Mouse (Mus musculus): ENCODE data around the gene Cbx4. TPM values are rescaled to one million over a fixed set of nuclear protein-coding genes. Genes with fewer than 3 reads are reported as not detected.

Gene Cbx4
- polyA plus RNA-seq, 1 experiment, result 12.1 TPM

DNA sequence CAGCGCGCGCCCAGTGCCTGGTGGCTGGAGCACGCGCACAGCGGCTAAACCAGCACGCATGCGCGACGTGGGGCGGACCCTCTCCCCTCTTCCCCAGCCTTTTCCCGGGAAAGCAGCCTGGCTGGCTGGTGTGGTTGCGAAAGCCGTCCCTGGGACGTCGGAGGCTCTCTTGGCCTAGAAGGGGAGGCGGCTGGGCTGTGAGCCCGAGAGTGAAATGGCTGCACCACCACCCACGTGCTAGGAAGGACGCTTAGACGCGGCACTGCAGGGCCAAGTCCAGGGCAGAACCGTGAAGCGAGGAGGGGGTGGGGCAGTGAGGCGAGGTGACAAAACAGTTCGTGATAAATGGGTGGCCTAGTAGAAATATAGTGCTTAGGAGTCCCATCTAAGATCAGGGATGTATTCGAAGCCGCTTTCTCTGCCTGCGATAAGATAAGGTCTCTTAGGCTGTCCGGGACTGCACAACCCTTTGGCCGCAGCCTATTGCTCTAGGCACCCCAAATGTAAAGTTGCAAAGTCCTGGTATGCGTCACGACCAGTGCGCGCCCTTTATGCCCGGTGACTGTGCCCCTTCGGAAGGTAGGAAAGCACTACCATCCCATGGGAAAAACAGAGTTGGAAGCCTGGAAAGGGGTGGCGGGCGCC, 39.3 kb downstream of the Cbx4 start:
- no peak overlapping the region for H3ac ChIP-seq (ENCODE audit: control insufficient read depth, insufficient read length, low read depth)
- no peaks in the 10 kb centered on the region for H3K79me3 ChIP-seq (ENCODE audit: low read depth)
- no peak overlapping the region for H3K4me3 ChIP-seq (ENCODE audit: insufficient read depth, poor library complexity, severe bottlenecking)
- TF ChIP-seq CEBPB (IDR thresholded peaks at IDR 0.05; ENCODE audit: low read depth) (peak; percentile 35), USF1 (IDR thresholded peaks at IDR 0.05; ENCODE audit: low read depth) (no peak)
- no peaks in the 10 kb centered on the region for H3K79me2 ChIP-seq (ENCODE audit: control insufficient read depth, insufficient read depth)
- H3K27me3 ChIP-seq (ENCODE audit: control insufficient read depth, insufficient read depth, insufficient read length), result peaks cover 58% of the 10 kb centered on the region
- H3K36me3 ChIP-seq (ENCODE audit: control insufficient read depth, insufficient read depth), result no peaks in the 10 kb centered on the region

DNA sequence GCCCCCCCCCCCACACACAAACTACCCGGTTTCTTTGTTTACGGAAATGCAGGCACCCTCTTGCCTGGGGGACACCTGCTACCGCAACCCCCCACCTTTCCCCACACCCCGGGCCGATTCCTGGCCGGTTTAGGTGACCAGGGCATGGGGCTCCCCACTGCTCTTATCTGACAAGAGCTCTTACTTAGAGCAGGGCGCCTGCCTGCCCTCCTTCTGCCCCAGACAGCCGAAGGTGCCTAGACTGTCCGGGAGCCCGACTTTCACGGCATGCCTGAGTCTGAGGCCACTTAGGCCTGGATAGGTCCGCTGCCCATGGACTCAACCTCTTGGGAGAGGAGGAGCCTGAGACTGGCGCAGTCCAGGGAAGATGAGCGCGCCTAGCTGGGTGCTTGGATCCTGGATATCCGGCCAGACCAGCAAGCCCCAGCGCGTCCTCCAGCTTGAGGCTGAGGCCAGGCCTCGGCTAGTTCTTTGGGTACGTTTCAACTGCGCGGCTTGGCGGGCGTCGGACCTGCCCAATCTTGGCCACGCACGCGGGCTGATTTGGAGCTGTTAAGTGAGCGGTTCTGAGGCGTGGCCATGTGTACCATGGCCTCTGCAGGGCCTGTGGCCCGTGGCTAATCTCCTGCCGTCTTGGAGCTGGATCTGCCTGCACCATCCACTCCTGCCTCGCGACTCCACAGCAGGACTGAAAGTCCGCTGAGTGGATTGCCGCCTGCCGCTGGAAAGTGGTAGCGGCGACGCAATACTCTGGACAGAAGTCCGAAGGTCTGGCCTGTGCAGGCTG, 41.3 kb downstream of the Cbx4 start:
- Histone ChIP-seq H3K4me3 (ENCODE audit: insufficient read depth, poor library complexity, severe bottlenecking) (no peak overlapping the region), H3K79me2 (ENCODE audit: control insufficient read depth, insufficient read depth) (peaks cover 7% of the 10 kb centered on the region), H3K27me3 (ENCODE audit: control insufficient read depth, insufficient read depth, insufficient read length) (peaks cover 49% of the 10 kb centered on the region), H3ac (ENCODE audit: control insufficient read depth, insufficient read length, low read depth) (no peak overlapping the region), H3K36me3 (ENCODE audit: control insufficient read depth, insufficient read depth) (no peaks in the 10 kb centered on the region), H3K79me3 (ENCODE audit: low read depth) (no peaks in the 10 kb centered on the region)
- TF ChIP-seq CTCF (IDR thresholded peaks at IDR 0.05; ENCODE audit: control insufficient read depth, insufficient read depth, insufficient read length) (no peak), CEBPB (IDR thresholded peaks at IDR 0.05; ENCODE audit: low read depth) (no peak), FOSL1 (IDR thresholded peaks at IDR 0.05; ENCODE audit: insufficient read depth, low read length, poor library complexity, severe bottlenecking) (no peak), MYOG (IDR thresholded peaks at IDR 0.05; ENCODE audit: control insufficient read depth, extremely low read depth, insufficient read length) (no peak), MYOD1 (IDR thresholded peaks at IDR 0.05; ENCODE audit: control insufficient read depth, insufficient read length, low read depth) (no peak), USF1 (IDR thresholded peaks at IDR 0.05; ENCODE audit: low read depth) (no peak), MAX (IDR thresholded peaks at IDR 0.05) (no peak)

DNA sequence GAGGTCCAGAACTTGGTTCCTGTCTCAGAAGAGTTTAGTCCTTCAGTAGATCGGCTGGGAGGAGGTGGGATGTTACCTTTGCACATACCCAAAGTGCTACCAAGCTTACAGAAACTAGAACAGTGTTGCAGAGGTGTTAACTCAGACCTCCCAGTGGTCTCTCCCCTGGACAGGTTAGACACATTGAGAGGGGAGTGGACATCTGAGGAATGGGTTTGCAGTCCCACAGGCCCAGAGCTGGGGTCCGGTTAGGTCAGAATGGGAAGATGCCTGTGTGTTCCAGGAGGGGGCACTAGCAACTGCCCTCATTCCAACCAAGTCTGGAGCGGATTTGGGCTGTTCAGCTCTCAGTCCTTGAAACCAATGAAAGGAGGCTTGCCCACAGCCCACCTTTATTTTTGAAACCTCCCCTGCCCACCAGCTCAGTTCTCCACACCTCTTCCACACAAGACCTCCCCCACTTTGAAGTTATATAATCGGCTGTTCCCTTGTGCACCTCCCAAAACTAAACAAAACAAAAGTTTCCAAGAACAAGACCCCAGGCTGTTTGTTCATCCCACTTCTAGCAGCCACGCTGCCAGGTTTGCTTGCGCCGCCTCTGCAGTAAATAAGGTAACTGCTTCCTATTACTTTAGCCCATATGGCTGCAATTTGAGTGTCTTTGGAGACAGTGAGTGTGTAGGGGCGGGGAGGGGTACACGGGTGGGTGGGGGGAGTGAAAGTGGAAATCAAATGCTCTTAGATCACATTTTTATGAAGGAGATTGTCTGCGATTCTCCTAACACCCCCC, 42.1 kb downstream of the Cbx4 start:
- no peak for TF ChIP-seq MAX (IDR thresholded peaks at IDR 0.05)
- TF ChIP-seq CEBPB (IDR thresholded peaks at IDR 0.05; ENCODE audit: low read depth), result no peak
- TF ChIP-seq CTCF (IDR thresholded peaks at IDR 0.05; ENCODE audit: control insufficient read depth, insufficient read depth, insufficient read length), result peak; percentile 16
- H3K36me3 ChIP-seq (ENCODE audit: control insufficient read depth, insufficient read depth), result peaks cover 2% of the 10 kb centered on the region
- no peak overlapping the region for H3K4me3 ChIP-seq (ENCODE audit: insufficient read depth, poor library complexity, severe bottlenecking)
- peaks cover 43% of the 10 kb centered on the region for H3K27me3 ChIP-seq (ENCODE audit: control insufficient read depth, insufficient read depth, insufficient read length)
- H3K79me3 ChIP-seq (ENCODE audit: low read depth), result no peaks in the 10 kb centered on the region
- H3ac ChIP-seq (ENCODE audit: control insufficient read depth, insufficient read length, low read depth), result no peak overlapping the region
- peaks cover 10% of the 10 kb centered on the region for H3K79me2 ChIP-seq (ENCODE audit: control insufficient read depth, insufficient read depth)

DNA sequence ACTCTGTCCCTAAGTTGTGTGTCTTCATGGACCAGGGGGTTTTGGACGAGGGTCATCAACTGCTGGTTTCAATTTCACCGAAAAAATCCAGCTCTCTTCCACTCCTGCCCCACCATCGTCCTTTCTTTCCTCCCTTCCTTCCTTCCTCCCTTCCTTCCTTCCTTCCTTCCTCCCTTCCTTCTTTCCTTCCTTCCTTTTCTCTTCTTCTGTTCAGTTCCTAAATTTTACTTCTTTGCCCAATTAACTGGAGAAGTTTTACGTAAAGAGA, 42.8 kb downstream of the Cbx4 start:
- peaks cover 37% of the 10 kb centered on the region for H3K27me3 ChIP-seq (ENCODE audit: control insufficient read depth, insufficient read depth, insufficient read length)
- peaks cover 8% of the 10 kb centered on the region for H3K36me3 ChIP-seq (ENCODE audit: control insufficient read depth, insufficient read depth)
- no peak overlapping the region for H3K4me3 ChIP-seq (ENCODE audit: insufficient read depth, poor library complexity, severe bottlenecking)
- TF ChIP-seq FOSL1 (IDR thresholded peaks at IDR 0.05; ENCODE audit: insufficient read depth, low read length, poor library complexity, severe bottlenecking) (no peak), MYOG (IDR thresholded peaks at IDR 0.05; ENCODE audit: control insufficient read depth, extremely low read depth, insufficient read length) (no peak), CTCF (IDR thresholded peaks at IDR 0.05; ENCODE audit: control insufficient read depth, insufficient read depth, insufficient read length) (no peak), MYOD1 (IDR thresholded peaks at IDR 0.05; ENCODE audit: control insufficient read depth, insufficient read length, low read depth) (no peak), USF1 (IDR thresholded peaks at IDR 0.05; ENCODE audit: low read depth) (no peak), MAX (IDR thresholded peaks at IDR 0.05) (no peak), CEBPB (IDR thresholded peaks at IDR 0.05; ENCODE audit: low read depth) (no peak)
- H3ac ChIP-seq (ENCODE audit: control insufficient read depth, insufficient read length, low read depth), result no peak overlapping the region
- no peaks in the 10 kb centered on the region for H3K79me3 ChIP-seq (ENCODE audit: low read depth)
- H3K79me2 ChIP-seq (ENCODE audit: control insufficient read depth, insufficient read depth), result peaks cover 10% of the 10 kb centered on the region

DNA sequence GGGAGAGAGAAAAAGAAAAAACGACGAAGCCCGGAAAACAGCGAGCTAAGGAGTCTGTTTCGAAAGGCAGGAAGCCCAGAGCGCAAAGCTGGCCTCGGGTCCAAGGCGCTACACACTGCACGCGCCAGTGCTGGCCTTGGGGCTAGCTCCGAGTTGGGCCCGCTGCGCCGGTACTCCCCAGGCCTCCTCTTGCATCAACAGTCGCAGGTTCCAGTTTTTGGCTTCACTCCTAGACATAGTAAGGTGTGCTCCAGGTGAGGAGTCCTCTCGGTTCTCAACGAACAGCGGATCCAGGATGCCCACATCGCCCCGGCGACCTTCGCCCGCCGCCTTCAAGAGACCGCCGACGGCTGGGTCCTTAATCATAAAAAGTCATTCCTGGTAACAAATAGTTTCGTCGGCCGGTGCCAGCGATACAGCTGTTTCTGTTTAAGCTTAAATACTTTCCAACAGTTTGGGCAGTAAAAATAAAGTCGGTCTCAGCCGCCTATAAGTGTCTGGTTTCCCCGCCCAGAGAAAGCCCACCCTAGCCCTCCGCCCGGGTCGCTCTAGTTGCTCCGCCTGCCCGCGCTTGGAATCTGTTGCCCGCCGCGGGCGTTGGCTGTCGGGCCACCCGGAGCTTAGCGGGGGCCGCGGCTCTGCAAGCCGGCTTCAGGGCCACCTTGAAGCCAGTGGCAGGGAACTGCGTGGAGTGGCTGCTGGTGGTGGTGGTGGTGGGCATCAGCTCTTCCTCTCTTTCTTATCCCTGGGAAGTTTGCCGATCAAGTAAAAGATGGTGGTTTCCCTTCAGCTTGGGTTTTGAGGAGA, 43.4 kb downstream of the Cbx4 start:
- Histone ChIP-seq H3ac (ENCODE audit: control insufficient read depth, insufficient read length, low read depth) (no peak overlapping the region), H3K79me3 (ENCODE audit: low read depth) (no peaks in the 10 kb centered on the region), H3K79me2 (ENCODE audit: control insufficient read depth, insufficient read depth) (peaks cover 10% of the 10 kb centered on the region), H3K27me3 (ENCODE audit: control insufficient read depth, insufficient read depth, insufficient read length) (peaks cover 32% of the 10 kb centered on the region), H3K4me3 (ENCODE audit: insufficient read depth, poor library complexity, severe bottlenecking) (no peak overlapping the region), H3K36me3 (ENCODE audit: control insufficient read depth, insufficient read depth) (peaks cover 8% of the 10 kb centered on the region)
- TF ChIP-seq FOSL1 (IDR thresholded peaks at IDR 0.05; ENCODE audit: insufficient read depth, low read length, poor library complexity, severe bottlenecking) (no peak), USF1 (IDR thresholded peaks at IDR 0.05; ENCODE audit: low read depth) (no peak), CTCF (IDR thresholded peaks at IDR 0.05; ENCODE audit: control insufficient read depth, insufficient read depth, insufficient read length) (no peak), MAX (IDR thresholded peaks at IDR 0.05) (no peak), CEBPB (IDR thresholded peaks at IDR 0.05; ENCODE audit: low read depth) (no peak), MYOG (IDR thresholded peaks at IDR 0.05; ENCODE audit: control insufficient read depth, extremely low read depth, insufficient read length) (no peak), MYOD1 (IDR thresholded peaks at IDR 0.05; ENCODE audit: control insufficient read depth, insufficient read length, low read depth) (no peak)

Measured in C2C12 (cell line).